Mouse (Mus musculus) lung, adult 2 months (tissue): ENCODE results near the gene Pbx3. TPM values are rescaled to one million over a fixed set of nuclear protein-coding genes. Genes with fewer than 3 reads are reported as not detected.

Experiments
- DNase-seq: peaks from one replicate; pipeline ENCODE4 v3.0.0; 2022
- H3K4me1 ChIP-seq: fragments of 200-500 bp; 2 replicates; pipeline ENCODE4 v1.6.1; 2011; ENCODE audit warnings: low read length; ENCODE audit not compliant: control insufficient read depth, insufficient read depth
- H3K4me3 ChIP-seq: fragments of 200-500 bp; replicated peaks from 2 replicates; pipeline ENCODE3; 2011; ENCODE audit warnings: low read depth, mild to moderate bottlenecking, control low read depth, low read length; ENCODE audit errors: extremely low read depth
- CTCF ChIP-seq: fragments of 200-500 bp; IDR thresholded peaks from 2 replicates; pipeline ENCODE4 v1.5.1; 2011; ENCODE audit warnings: mild to moderate bottlenecking, low read length, control low read depth; ENCODE audit not compliant: insufficient read depth
- POLR2A ChIP-seq: fragments of 200-500 bp; IDR thresholded peaks from 2 replicates; pipeline ENCODE4 v1.6.1; 2011; ENCODE audit warnings: low read depth, mild to moderate bottlenecking, control low read depth, low read length, borderline replicate concordance; ENCODE audit errors: extremely low read depth
- WGBS: fragments of 180-500 bp; shearing (Covaris S2); methylation state at CpG from one replicate; pipeline ENCODE4 v1.1.7; 2018; 5-methylcytosine and 5-hydroxymethylcytosine counted together
- polyA plus RNA-seq: library from polyadenylated mRNA; depleted of rRNA; stranded (reverse); fragments of >200 nt; gene quantifications from 2 replicates; pipeline ENCODE4 v1.2.3, GENCODE M21; 2012

Gene Pbx3
- polyA plus RNA-seq, 1 experiment = 14.7 TPM

- 57% methylated on average over 3 of the region's 3 CpGs for WGBS
- no peak overlapping the region for H3K4me3 ChIP-seq
- DNase-seq = no peak
- TF ChIP-seq POLR2A = no peak
- no peak for TF ChIP-seq CTCF
- no peaks in the 10 kb centered on the region for H3K4me1 ChIP-seq
These were observed 204.8 kb downstream of the Pbx3 start for GRCm38 (mm10) chr2:34168191-34168590.

- DNase-seq = no peak
- Histone ChIP-seq H3K4me3 (no peak overlapping the region), H3K4me1 (no peaks in the 10 kb centered on the region)
- 63% methylated on average over 3 of the region's 3 CpGs for WGBS
- TF ChIP-seq CTCF (no peak), POLR2A (no peak)
These were observed 210.5 kb downstream of the Pbx3 start for GRCm38 (mm10) chr2:34162484-34162883.

DNA sequence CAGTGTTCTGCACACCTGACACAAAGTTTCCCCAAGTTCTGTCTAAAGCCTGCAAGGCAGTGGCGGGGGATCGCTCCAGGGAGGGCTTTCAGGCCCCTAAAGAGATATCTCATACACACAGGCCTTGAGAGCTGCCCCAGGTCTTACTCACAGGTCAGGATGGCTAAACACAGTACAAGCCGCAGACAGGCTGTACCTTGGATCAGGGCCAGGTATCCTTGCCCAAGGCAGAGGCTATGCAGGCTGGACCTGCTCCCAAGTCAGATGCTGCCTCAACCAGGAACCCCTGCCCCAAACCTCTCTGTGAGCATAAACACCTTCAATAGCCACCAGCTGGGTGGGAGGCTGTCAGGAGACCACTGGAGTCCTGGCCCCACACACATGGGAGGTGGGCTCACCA, 215.2 kb downstream of the Pbx3 start:
- no peaks in the 10 kb centered on the region for H3K4me1 ChIP-seq
- no peak for DNase-seq
- no peak for TF ChIP-seq CTCF
- TF ChIP-seq POLR2A = no peak
- H3K4me3 ChIP-seq = no peak overlapping the region
- 68% methylated on average over 3 of the region's 3 CpGs for WGBS

DNA sequence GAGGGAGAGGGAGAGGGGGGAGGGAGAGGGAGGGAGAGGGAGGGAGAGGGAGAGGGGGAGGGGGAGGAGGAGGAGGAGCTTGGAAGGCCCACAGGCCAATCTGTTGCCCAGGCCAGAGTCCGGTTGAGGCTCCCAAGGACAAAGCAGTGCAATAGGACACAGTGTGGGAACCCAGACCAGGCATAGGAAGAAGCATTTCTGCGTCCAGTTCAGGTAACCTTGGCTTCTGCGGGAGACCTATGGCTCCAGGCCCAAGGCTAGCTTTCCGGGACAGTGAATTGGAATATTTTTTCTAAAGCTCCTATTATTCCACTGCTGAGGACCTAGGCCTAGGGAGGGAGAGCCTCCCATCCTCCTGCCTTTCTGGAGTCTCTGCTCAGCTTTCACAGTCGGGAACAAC, 218.1 kb downstream of the Pbx3 start:
- DNase-seq = no peak
- TF ChIP-seq POLR2A = no peak
- TF ChIP-seq CTCF = no peak
- no peak overlapping the region for H3K4me3 ChIP-seq

DNA sequence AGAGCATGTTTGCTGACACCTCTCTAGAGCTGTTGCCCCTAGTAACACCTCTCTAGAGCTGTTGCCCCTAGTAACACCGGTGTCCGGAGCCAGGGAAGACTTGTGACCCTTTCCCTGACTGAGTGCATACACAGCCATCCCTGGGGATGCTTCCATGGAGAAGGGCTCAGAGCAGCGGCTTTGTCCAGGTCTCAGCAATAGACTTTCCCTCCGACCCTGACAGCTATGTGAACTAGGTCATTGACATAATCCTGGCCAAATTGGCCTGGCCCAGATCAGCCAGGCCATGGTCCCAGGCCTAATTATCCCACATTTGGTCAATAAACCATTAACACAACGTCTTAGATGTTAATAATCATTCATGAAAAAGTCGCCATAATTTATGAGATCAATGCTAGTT, 219.6 kb downstream of the Pbx3 start:
- H3K4me1 ChIP-seq = no peaks in the 10 kb centered on the region
- TF ChIP-seq POLR2A = no peak
- no peak for TF ChIP-seq CTCF
- no peak overlapping the region for H3K4me3 ChIP-seq
- DNase-seq = no peak
- 72% methylated on average over 6 of the region's 6 CpGs for WGBS

More for the DNA sequence above, 218.1 kb downstream of the Pbx3 start:
- WGBS = 66% methylated on average over 5 of the region's 5 CpGs
- H3K4me1 ChIP-seq = no peaks in the 10 kb centered on the region

GRCm38 (mm10) chr2:34150560-34150959, 222.4 kb downstream of the Pbx3 start:
- no peaks in the 10 kb centered on the region for H3K4me1 ChIP-seq
- no peak overlapping the region for H3K4me3 ChIP-seq
- DNase-seq = no peak
- TF ChIP-seq POLR2A (no peak), CTCF (no peak)
- WGBS = 79% methylated on average over 4 of the region's 4 CpGs

DNA sequence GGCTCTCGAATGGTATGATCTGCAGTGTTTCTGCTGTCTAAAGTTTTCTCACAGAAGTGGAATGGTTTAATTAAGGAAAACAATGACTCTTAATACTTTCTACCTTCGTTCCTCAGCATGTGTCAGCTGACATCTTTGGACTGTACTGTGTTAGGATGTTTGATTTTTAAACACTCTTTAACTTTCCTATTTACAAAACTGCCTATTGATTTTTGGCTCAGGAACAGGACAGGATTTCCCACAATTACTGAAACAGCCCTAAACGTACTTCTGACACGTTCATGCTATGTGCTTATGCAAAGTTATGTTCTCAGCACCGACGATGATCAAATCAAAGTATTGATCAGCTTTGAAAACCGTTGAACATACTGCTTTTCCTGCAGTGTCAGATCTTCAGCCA, 224.7 kb downstream of the Pbx3 start:
- DNase-seq = no peak
- H3K4me3 ChIP-seq = no peak overlapping the region
- no peak for TF ChIP-seq CTCF
- TF ChIP-seq POLR2A = no peak
- WGBS = 56% methylated on average over 7 of the region's 7 CpGs
- H3K4me1 ChIP-seq = no peaks in the 10 kb centered on the region

GRCm38 (mm10) chr2:34147476-34147875, 225.5 kb downstream of the Pbx3 start:
- WGBS = 91% methylated on average over 14 of the region's 14 CpGs
- no peak for TF ChIP-seq CTCF
- no peak for TF ChIP-seq POLR2A
- DNase-seq = no peak
- no peak overlapping the region for H3K4me3 ChIP-seq
- no peaks in the 10 kb centered on the region for H3K4me1 ChIP-seq

- 81% methylated on average over 4 of the region's 4 CpGs for WGBS
- TF ChIP-seq CTCF (no peak), POLR2A (no peak)
- Histone ChIP-seq H3K4me3 (no peak overlapping the region), H3K4me1 (no peaks in the 10 kb centered on the region)
- no peak for DNase-seq
These were observed 225.9 kb downstream of the Pbx3 start for GRCm38 (mm10) chr2:34147036-34147435.

- no peak overlapping the region for H3K4me3 ChIP-seq
- WGBS = 92% methylated on average over 1 of the region's 1 CpGs
- no peaks in the 10 kb centered on the region for H3K4me1 ChIP-seq
- no peak for DNase-seq
- no peak for TF ChIP-seq CTCF
- TF ChIP-seq POLR2A = no peak
These were observed 226.5 kb downstream of the Pbx3 start for GRCm38 (mm10) chr2:34146431-34146830.

GRCm38 (mm10) chr2:34139470-34140158, 233.3 kb downstream of the Pbx3 start:
- WGBS = 69% methylated on average over 5 of the region's 5 CpGs
- no peak for DNase-seq

More at GRCm38 (mm10) chr2:34139470-34140158, 233.3 kb downstream of the Pbx3 start:
- H3K4me3 ChIP-seq = no peak overlapping the region
- H3K4me1 ChIP-seq = no peaks in the 10 kb centered on the region
- no peak for TF ChIP-seq CTCF
- no peak for TF ChIP-seq POLR2A
